In genomic region chr17:80367276-80367675, GRCm38 (mm10) we compare ENCODE assay signal across 16 mouse cellular contexts. TPM values are rescaled to one million over a fixed set of nuclear protein-coding genes. Genes with fewer than 3 reads are reported as not detected.
A peak's percentile ranks its signal among the peaks of the same experiment; 100 is the strongest.
DNase-seq lines count a peak whose midpoint lies in the region; ATAC-seq and TF ChIP-seq lines count a peak whose summit lies in the region.
"Had no signal": no experiment of that assay in that cellular context is flagged by ENCODE, and none has a peak within 500 bp of the region (broad histone marks: within the 10 kb centered on the region; RNA-seq: fewer than 3 reads in every experiment).

No protein-coding gene starts in this region.

- no peak overlapping the region for H3K27ac ChIP-seq in left cerebral cortex, adult 2 months
- no peak overlapping the region for H3K27ac ChIP-seq in hindbrain, embryonic 14.5 days

- intact Hi-C loops in left cerebral cortex, adult 2 months (cut with DNase I), result no loop called here

- H3K9ac ChIP-seq in hindbrain, embryonic 14.5 days, result no peak overlapping the region

- no peak overlapping the region for H3K4me3 ChIP-seq in left cerebral cortex, adult 2 months
- H3K4me3 ChIP-seq in hindbrain, embryonic 14.5 days (replicated peaks; ENCODE audit: low read length), result no peak overlapping the region

- peak; percentile 11 for DNase-seq in gastrocnemius, postnatal 10 days
- DNase-seq in gastrocnemius, postnatal 4 days (ENCODE audit: low spot score in 2 of 2), result no peak
- no peak for DNase-seq in left cerebral cortex, adult 2 months (ENCODE audit: extremely low spot score in 1 of 2, low spot score in 2 of 2)
- no peak for DNase-seq in left cerebral cortex, adult 9 months (ENCODE audit: low spot score in 2 of 2)
- DNase-seq in urinary bladder, postnatal 14 days (ENCODE audit: low spot score), result peak; percentile 11
- DNase-seq in urinary bladder, postnatal 25 days (ENCODE audit: low spot score), result no peak
- no peak for DNase-seq in hindbrain, embryonic 14.5 days (ENCODE audit: low spot score)
- no peak for DNase-seq in spleen, postnatal 14 days (ENCODE audit: low spot score in 2 of 2)
- DNase-seq: gastrocnemius, postnatal 25 days; midbrain, embryonic 14.5 days had no signal

- peak; percentile 39 for TF ChIP-seq CTCF in left cerebral cortex, adult 2 months (IDR thresholded peaks at IDR 0.05)

- H3K4me2 ChIP-seq in hindbrain, embryonic 14.5 days (replicated peaks), result no peak overlapping the region
- H3K4me2 ChIP-seq: liver, embryonic 11.5 days had no signal

- H3K4me1 ChIP-seq in hindbrain, embryonic 14.5 days (replicated peaks; ENCODE audit: control insufficient read depth, insufficient read depth, low read length), result no peaks in the 10 kb centered on the region

- no peaks in the 10 kb centered on the region for H3K36me3 ChIP-seq in hindbrain, embryonic 14.5 days (replicated peaks; ENCODE audit: control insufficient read depth, insufficient read depth)
- H3K36me3 ChIP-seq: G1E had no signal

- H3K9me3 ChIP-seq in hindbrain, embryonic 14.5 days (ENCODE audit: control insufficient read depth, low read length), result no peaks in the 10 kb centered on the region
- H3K9me3 ChIP-seq: G1E had no signal

- ATAC-seq in hindbrain, embryonic 14.5 days (ENCODE audit: low FRiP score), result no peak
- ATAC-seq: forebrain, embryonic 16.5 days had no signal

- no peaks in the 10 kb centered on the region for H3K27me3 ChIP-seq in hindbrain, embryonic 14.5 days (ENCODE audit: control insufficient read depth, insufficient read depth, low read length)

- 93% methylated on average over 5 of the region's 5 CpGs for WGBS in hindbrain, embryonic 14.5 days

RNA-seq across cellular contexts. Expression of gene Gm10190, which starts 6.1 kb away (rescaled TPM):
- total RNA-seq in gastrocnemius, postnatal 10 days (2021), result under 1 TPM in 1 of 2 experiments, not detected in 1; 0.96 TPM
- total RNA-seq in gastrocnemius, postnatal 4 days (2021), result 1 to 10 TPM in 1 of 2 experiments, not detected in 1; 1.1 TPM
- total RNA-seq in left cerebral cortex, adult 2 months (2021), result 1 to 10 TPM; 1.4 to 2.4 TPM
- polyA plus RNA-seq in hindbrain, embryonic 14.5 days (2014; fragmentation: Nextera tagmentation; extraction: Ambion mirVana), result 0.91 and 2.2 TPM in 2 replicates
- total RNA-seq: G1E; gastrocnemius, postnatal 25 days; heart, postnatal 25 days had no signal
- polyA plus RNA-seq: cortical plate, adult 2 months; G1E; liver, embryonic 11.5 days; urinary bladder, adult 2 months had no signal

Comparison
In these comparisons a context has a peak if more than half of its experiments do, and no peak if none do; other contexts are left out.
1. DNase-seq: peak in gastrocnemius, postnatal 10 days (single experiment) and urinary bladder, postnatal 14 days (single experiment); none in gastrocnemius, postnatal 4 days (0 of 2), left cerebral cortex, adult 2 months (0 of 2), left cerebral cortex, adult 9 months (0 of 2), urinary bladder, postnatal 25 days (single experiment), hindbrain, embryonic 14.5 days (single experiment) and spleen, postnatal 14 days (0 of 2).